Mouse (Mus musculus): ENCODE data around the gene Fxyd7. TPM values are rescaled to one million over a fixed set of nuclear protein-coding genes. Genes with fewer than 3 reads are reported as not detected.

Fxyd7 gene
- 0.22 and 1.5 TPM in 2 replicates for polyA plus RNA-seq (2016; fragmentation: Nextera tagmentation; extraction: Ambion mirVana)

DNA sequence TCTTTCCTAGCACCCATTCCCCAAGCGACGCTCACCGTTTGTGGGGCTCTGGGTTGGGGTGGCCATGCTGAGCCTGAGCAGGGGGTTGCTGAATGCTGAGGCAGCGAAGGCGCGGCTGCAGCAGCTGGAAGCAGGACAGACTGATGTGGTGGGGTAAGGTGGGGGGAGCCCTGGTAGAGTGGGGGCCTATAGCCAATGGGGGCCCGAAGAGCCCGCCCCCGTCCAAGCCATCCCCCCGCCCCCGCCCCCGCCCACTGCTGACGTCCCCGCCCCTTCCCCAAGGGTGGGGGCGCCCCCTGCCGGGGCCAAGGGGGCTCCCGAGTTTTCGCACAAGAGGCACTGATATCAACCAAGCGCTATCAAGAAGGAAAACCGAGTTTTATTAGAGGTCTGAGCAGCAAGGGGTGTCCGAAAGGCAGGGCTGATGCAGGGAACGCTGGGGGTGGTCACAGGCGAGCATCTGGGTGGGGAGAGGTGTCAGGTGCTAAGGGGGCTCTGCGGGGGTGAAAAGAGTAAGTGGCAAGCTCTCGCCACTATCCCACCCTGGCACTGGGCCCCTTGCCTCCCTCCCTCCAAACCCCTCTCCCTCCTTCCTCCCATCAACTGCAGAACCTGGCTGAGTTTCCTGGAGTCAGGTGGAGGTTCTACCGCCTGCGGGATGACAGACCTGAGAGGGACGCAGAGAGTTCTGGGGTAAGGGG, at the start of gene Fxyd7:
Fxyd7 (minus strand) TSS at position 147 of the 701 bp plus-strand sequence.
- Histone ChIP-seq H3K27me3 (ENCODE audit: insufficient read depth, poor library complexity, severe bottlenecking) (peaks cover 81% of the 10 kb centered on the region), H3K36me3 (no peaks in the 10 kb centered on the region), H3K27ac (no peak within 1 kb of the TSS; the same call in 1 of the 2 replicates), H3K4me3 (peak within 1 kb of the TSS; percentile 52), H3K4me1 (peaks cover 63% of the 10 kb centered on the region), H3K9me3 (no peaks in the 10 kb centered on the region)
- WGBS: 4% methylated on average over 28 of the region's 28 CpGs
- DNase-seq (ENCODE audit: low spot score): no peak

DNA sequence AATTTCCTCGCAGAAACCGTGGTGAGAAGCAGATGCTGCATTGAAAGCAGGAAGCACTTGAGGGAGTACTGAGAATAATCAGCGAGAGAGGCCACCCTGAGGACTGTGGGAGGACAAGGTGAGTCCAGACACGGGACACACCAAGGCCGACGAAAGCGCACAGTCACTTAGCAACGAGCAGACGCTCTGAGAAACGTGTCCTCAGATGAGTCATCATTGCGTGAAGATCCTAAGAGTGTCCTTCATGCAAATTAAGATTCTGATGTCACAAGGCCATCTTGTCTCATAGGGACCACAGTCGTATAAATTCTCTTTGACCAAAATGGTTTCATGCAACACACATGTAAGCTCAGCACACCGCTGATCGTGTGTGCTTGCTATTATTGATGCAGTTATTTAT, 49.5 kb upstream of the Fxyd7 start:
- DNase-seq (ENCODE audit: low spot score): no peak
- peaks cover 27% of the 10 kb centered on the region for H3K27me3 ChIP-seq (ENCODE audit: insufficient read depth, poor library complexity, severe bottlenecking)
- 75% methylated on average over 14 of the region's 14 CpGs for WGBS
- H3K4me1 ChIP-seq: peaks cover 11% of the 10 kb centered on the region; the same call in 1 of the 2 replicates
- no peak overlapping the region for H3K27ac ChIP-seq
- no peak overlapping the region for H3K4me3 ChIP-seq
- H3K9me3 ChIP-seq: no peaks in the 10 kb centered on the region
- H3K36me3 ChIP-seq: no peaks in the 10 kb centered on the region

DNA sequence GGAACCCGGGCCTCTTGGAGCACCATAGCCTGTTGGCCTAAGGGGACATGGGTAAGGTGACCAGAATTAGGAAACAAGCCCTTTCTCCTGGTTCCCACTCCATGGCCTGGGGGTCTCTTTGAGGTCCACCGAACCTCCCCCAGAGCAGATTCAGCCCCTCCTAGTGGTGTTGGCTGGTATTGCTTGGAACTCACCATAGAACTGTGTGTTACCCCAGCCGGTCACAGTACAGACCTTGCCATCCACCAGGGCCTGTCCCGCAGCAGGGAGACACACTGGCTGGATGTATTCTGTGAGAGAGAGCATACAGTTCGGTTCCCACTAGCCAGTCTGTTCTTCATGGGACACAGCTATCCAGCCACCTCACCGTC, 48.3 kb upstream of the Fxyd7 start:
- WGBS: 88% methylated on average over 6 of the region's 6 CpGs
- DNase-seq (ENCODE audit: low spot score): no peak

GRCm38 (mm10) chr7:31098697-31099611, 47.7 kb upstream of the Fxyd7 start:
- H3K4me1 ChIP-seq: peaks cover 3% of the 10 kb centered on the region; the same call in 1 of the 2 replicates
- no peaks in the 10 kb centered on the region for H3K9me3 ChIP-seq
- H3K4me3 ChIP-seq: no peak overlapping the region
- WGBS: 76% methylated on average over 22 of the region's 22 CpGs
- DNase-seq (ENCODE audit: low spot score): no peak
- H3K27me3 ChIP-seq (ENCODE audit: insufficient read depth, poor library complexity, severe bottlenecking): peaks cover 21% of the 10 kb centered on the region
- H3K27ac ChIP-seq: no peak overlapping the region
- no peaks in the 10 kb centered on the region for H3K36me3 ChIP-seq

More for the DNA sequence above, 48.3 kb upstream of the Fxyd7 start:
- Histone ChIP-seq H3K27me3 (ENCODE audit: insufficient read depth, poor library complexity, severe bottlenecking) (peaks cover 26% of the 10 kb centered on the region), H3K4me1 (peaks cover 4% of the 10 kb centered on the region; the same call in 1 of the 2 replicates), H3K9me3 (no peaks in the 10 kb centered on the region), H3K36me3 (no peaks in the 10 kb centered on the region), H3K4me3 (no peak overlapping the region), H3K27ac (no peak overlapping the region)

- DNase-seq (ENCODE audit: low spot score): peak; percentile 93
- H3K4me1 ChIP-seq: no peaks in the 10 kb centered on the region
- no peaks in the 10 kb centered on the region for H3K36me3 ChIP-seq
- WGBS: 32% methylated on average over 17 of the region's 20 CpGs
- no peaks in the 10 kb centered on the region for H3K9me3 ChIP-seq
- H3K27me3 ChIP-seq (ENCODE audit: insufficient read depth, poor library complexity, severe bottlenecking): peaks cover 14% of the 10 kb centered on the region
- peak overlapping the region; percentile 67 for H3K27ac ChIP-seq
- H3K4me3 ChIP-seq: peak overlapping the region; percentile 48
Observed at GRCm38 (mm10) chr7:31097583-31098248, 46.4 kb upstream of the Fxyd7 start.

DNA sequence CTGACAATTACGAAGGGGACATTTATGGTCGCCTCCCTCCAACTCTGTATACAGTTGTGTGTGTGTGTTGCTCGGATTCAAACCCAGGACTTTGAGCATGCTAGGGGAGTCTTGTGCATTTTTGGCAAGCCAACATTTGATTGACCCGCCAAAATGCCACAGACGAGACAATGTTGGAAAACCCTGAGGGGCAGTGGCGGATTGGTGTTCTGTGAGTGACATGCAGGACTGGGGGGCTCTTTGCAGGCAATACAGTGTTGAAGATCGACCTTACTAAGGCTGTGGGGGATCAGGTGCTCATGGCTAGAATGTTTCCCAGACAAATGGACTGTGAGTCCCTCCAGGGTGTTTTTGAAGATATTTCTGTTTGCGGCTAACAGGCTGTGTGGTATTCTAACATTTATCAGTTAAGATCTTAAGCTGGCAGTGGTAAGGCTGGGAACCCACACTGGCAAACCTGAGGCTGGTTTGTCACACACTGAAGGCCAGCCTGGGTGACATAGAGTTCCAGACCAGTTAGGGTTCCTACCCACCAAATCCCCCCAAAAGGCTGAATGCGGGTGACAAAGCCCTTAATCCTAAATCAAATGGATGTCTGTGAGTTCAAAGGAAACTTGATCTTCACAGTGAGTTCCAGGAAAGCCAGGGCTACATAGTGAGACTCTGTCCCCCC, 45.8 kb upstream of the Fxyd7 start:
- DNase-seq (ENCODE audit: low spot score): no peak
- H3K27me3 ChIP-seq (ENCODE audit: insufficient read depth, poor library complexity, severe bottlenecking): peaks cover 7% of the 10 kb centered on the region
- 66% methylated on average over 9 of the region's 9 CpGs for WGBS
- H3K4me1 ChIP-seq: no peaks in the 10 kb centered on the region
- H3K4me3 ChIP-seq: no peak overlapping the region
- no peaks in the 10 kb centered on the region for H3K36me3 ChIP-seq
- H3K9me3 ChIP-seq: no peaks in the 10 kb centered on the region
- no peak overlapping the region for H3K27ac ChIP-seq

DNA sequence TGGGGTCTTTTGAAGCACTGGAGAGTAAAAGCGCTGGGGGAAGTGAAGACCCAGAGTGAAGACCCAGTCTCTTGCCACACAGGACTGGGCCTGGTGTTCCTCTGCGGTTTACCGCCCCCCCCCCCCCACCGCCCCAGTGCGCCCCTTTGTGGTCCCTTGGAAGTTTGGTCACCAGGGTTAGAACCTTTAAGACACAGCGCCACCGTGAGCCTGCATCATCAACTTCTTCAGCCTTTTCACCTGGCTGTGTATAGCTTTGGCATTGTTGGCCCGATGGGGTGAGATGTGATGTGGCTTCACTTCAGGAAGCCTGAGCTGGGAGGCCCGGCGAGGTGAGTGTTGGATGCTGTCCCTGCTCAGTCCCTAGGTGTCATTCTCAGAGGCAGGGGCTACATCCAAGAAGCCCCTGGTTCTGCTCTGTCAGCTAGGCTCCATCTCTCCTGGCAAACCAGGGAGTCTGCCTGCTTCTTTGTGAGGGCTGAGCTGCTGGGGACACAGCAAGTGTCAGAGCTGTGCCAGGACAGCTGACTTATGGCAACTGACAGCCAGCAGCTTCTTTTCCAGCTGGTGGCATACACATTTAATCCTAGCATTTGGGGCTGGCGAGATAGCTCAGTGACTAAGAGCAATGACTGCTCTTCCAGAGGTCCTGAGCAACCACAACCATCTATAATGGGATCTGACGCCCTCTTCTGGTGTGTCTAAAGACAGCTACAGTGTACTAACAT, 43.7 kb upstream of the Fxyd7 start:
- Histone ChIP-seq H3K9me3 (no peaks in the 10 kb centered on the region), H3K4me1 (no peaks in the 10 kb centered on the region), H3K36me3 (no peaks in the 10 kb centered on the region), H3K27ac (no peak overlapping the region), H3K4me3 (no peak overlapping the region), H3K27me3 (ENCODE audit: insufficient read depth, poor library complexity, severe bottlenecking) (0 out of 2 replicates have a peak, but pooled peaks cover 6% of the 10 kb centered on the region)
- no peak for DNase-seq (ENCODE audit: low spot score)
- 26% methylated on average over 11 of the region's 12 CpGs for WGBS

DNA sequence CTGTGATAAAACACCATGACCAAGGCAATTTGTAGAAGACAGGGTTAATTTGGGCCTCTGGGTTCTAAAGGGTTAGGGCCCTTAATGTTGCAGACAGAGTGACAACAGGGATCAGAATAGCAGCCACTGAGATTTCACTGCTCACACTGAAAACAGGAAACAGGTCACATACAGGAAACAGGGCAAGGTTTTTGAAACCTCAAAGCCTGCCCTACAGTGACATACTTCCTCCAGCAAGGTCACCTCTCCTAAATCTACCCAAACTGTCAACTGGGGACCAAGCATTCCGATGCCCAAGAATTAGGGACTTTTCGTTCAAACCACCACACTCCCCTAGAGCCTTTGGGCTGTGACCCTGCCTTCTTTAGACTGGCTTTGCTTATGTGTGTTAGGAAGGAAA, 38.5 kb upstream of the Fxyd7 start:
- 76% methylated on average over 2 of the region's 2 CpGs for WGBS
- H3K9me3 ChIP-seq: no peaks in the 10 kb centered on the region
- H3K4me3 ChIP-seq: no peak overlapping the region
- 0 out of 2 replicates have a peak, but pooled peaks cover 6% of the 10 kb centered on the region for H3K27me3 ChIP-seq (ENCODE audit: insufficient read depth, poor library complexity, severe bottlenecking)
- peaks cover 14% of the 10 kb centered on the region; the same call in 1 of the 2 replicates for H3K4me1 ChIP-seq
- H3K36me3 ChIP-seq: no peaks in the 10 kb centered on the region
- H3K27ac ChIP-seq: no peak overlapping the region
- no peak for DNase-seq (ENCODE audit: low spot score)

DNA sequence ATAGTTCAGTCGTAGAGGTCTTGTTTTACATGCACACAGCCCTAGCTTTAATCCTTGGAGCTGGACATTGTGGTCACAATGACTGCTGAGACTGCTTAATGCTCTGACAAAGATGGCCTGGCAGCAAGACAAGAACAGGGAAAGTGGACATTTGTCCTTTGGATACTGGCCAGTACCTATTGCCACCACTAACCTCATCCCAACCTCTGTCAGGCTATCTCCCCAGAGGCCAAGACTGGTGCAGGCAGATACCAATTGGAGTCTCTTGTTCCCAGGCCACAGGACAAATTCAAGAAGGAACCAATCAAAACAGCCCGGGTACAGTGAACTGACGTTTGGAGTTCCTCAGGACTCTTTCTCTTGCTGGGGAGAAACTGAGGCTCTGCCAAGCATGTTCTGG, 36.9 kb upstream of the Fxyd7 start:
- Histone ChIP-seq H3K27ac (no peak overlapping the region), H3K9me3 (no peaks in the 10 kb centered on the region), H3K4me1 (peaks cover 15% of the 10 kb centered on the region; the same call in 1 of the 2 replicates), H3K4me3 (no peak overlapping the region), H3K27me3 (ENCODE audit: insufficient read depth, poor library complexity, severe bottlenecking) (no peaks in the 10 kb centered on the region), H3K36me3 (no peaks in the 10 kb centered on the region)
- 73% methylated on average over 3 of the region's 3 CpGs for WGBS
- DNase-seq (ENCODE audit: low spot score): no peak

- Histone ChIP-seq H3K9me3 (no peaks in the 10 kb centered on the region), H3K27ac (no peak overlapping the region; the same call in 1 of the 2 replicates), H3K4me1 (peaks cover 19% of the 10 kb centered on the region; the same call in 1 of the 2 replicates), H3K4me3 (no peak overlapping the region), H3K36me3 (no peaks in the 10 kb centered on the region), H3K27me3 (ENCODE audit: insufficient read depth, poor library complexity, severe bottlenecking) (no peaks in the 10 kb centered on the region)
- DNase-seq (ENCODE audit: low spot score): no peak
- 54% methylated on average over 2 of the region's 2 CpGs for WGBS
Observed at GRCm38 (mm10) chr7:31087262-31087661, 36.0 kb upstream of the Fxyd7 start.

DNA sequence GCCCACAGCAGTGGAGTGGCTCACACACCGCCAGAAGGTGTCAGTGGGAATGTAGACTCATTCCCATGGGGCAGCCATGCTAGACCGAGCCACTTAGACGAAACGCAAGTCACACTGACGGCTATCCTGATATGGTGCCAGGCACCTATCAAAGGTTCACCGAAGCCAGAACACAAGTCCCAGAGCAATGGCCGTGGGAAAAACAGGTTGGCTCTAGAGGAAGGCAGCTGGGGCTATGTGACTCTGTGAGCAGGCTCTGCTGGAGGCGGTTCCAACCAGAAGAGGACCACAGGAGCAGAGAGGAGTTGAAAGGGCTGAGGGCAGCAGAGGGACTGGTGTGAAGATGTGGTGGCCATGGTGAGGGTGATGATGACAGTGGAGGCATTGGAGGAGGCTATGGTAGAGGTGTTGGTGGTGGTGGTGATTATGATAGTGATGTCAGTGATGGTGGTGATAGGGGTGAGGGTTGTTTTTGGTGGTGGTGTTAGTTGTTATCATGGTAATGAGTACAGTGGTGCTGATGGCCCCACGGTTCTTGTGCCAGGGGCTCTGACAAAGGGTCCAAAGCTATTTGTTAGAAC, 35.0 kb upstream of the Fxyd7 start:
- Histone ChIP-seq H3K4me3 (no peak overlapping the region), H3K27me3 (ENCODE audit: insufficient read depth, poor library complexity, severe bottlenecking) (no peaks in the 10 kb centered on the region), H3K27ac (no peak overlapping the region), H3K9me3 (no peaks in the 10 kb centered on the region), H3K4me1 (peaks cover 19% of the 10 kb centered on the region; the same call in 1 of the 2 replicates), H3K36me3 (no peaks in the 10 kb centered on the region)
- 84% methylated on average over 9 of the region's 9 CpGs for WGBS
- DNase-seq (ENCODE audit: low spot score): no peak
